Mouse (Mus musculus) hindbrain, embryonic 14.5 days (tissue): ENCODE data around the gene Uimc1. TPM values are rescaled to one million over a fixed set of nuclear protein-coding genes. Genes with fewer than 3 reads are reported as not detected.

Source experiments
- ATAC-seq: fragments of 200-750 bp; cut with Nextera tagmentation; 2 replicates; pipeline ENCODE4 v1.8.0; 2017; ENCODE audit warnings: moderate number of reproducible peaks, mild to moderate bottlenecking, moderate TSS enrichment, moderate library complexity; ENCODE audit not compliant: low FRiP score
- DNase-seq: peaks from one replicate; pipeline ENCODE4 v3.0.0-alpha.2; 2015; ENCODE audit warnings: low spot score
- H3K27ac ChIP-seq: fragments of 300-500 bp; sonication (generic); 2 replicates; pipeline ENCODE4 v1.5.1; 2014; ENCODE audit warnings: mild to moderate bottlenecking, moderate library complexity
- H3K27me3 ChIP-seq: fragments of 300-500 bp; sonication (generic); 2 replicates; pipeline ENCODE4 v1.6.1; 2014; ENCODE audit warnings: mild to moderate bottlenecking, low read length, mixed read lengths; ENCODE audit not compliant: control insufficient read depth, insufficient read depth
- H3K36me3 ChIP-seq: fragments of 300-500 bp; sonication (generic); replicated peaks from 2 replicates; pipeline ENCODE4 v1.6.1; 2014; ENCODE audit not compliant: control insufficient read depth, insufficient read depth
- H3K4me1 ChIP-seq: fragments of 300-500 bp; sonication (generic); replicated peaks from 2 replicates; pipeline ENCODE4 v1.6.1; 2014; ENCODE audit warnings: antibody characterized with exemption, low read length, mixed read lengths; ENCODE audit not compliant: control insufficient read depth, insufficient read depth
- H3K4me2 ChIP-seq: fragments of 300-500 bp; sonication (generic); replicated peaks from 2 replicates; pipeline ENCODE4 v1.6.1; 2014; ENCODE audit warnings: mild to moderate bottlenecking, moderate library complexity
- H3K4me3 ChIP-seq: fragments of 300-500 bp; sonication (generic); replicated peaks from 2 replicates; pipeline ENCODE4 v1.5.1; 2014; ENCODE audit warnings: mild to moderate bottlenecking, low read length
- H3K9ac ChIP-seq: fragments of 300-500 bp; sonication (generic); 2 replicates; pipeline ENCODE4 v1.6.1; 2014
- H3K9me3 ChIP-seq: fragments of 300-500 bp; sonication (generic); 2 replicates; pipeline ENCODE4 v1.6.1; 2016; ENCODE audit warnings: low read length; ENCODE audit not compliant: control insufficient read depth
- WGBS: fragments of 180-500 bp; shearing (Covaris S2); extraction: QIAGEN DNeasy Blood & Tissue Kit; methylation state at CpG from one replicate; pipeline ENCODE4 v1.1.7; 2014; 5-methylcytosine and 5-hydroxymethylcytosine counted together
- polyA plus RNA-seq: library from polyadenylated mRNA; unstranded; fragments of >200 nt; fragmentation: Nextera tagmentation; extraction: Ambion mirVana; gene quantifications from 2 replicates; pipeline ENCODE4 v1.2.1, GENCODE M21; 2014

Uimc1 gene
- polyA plus RNA-seq, 1 experiment from 2014 or later, result 21.5 TPM

- Histone ChIP-seq H3K36me3 (peaks cover 11% of the 10 kb centered on the region), H3K27me3 (peaks cover 7% of the 10 kb centered on the region; the same call in 1 of the 2 replicates), H3K27ac (no peak overlapping the region), H3K4me2 (no peak overlapping the region), H3K9me3 (no peaks in the 10 kb centered on the region), H3K4me1 (peaks cover 36% of the 10 kb centered on the region), H3K9ac (no peak overlapping the region), H3K4me3 (no peak overlapping the region)
- WGBS, result 75% methylated on average over 7 of the region's 7 CpGs
- DNase-seq, result no peak
- no peak for ATAC-seq
Measured at GRCm38 (mm10) chr13:54992215-54992614, 107.9 kb downstream of the Uimc1 start.

- peaks cover 7% of the 10 kb centered on the region; the same call in 1 of the 2 replicates for H3K36me3 ChIP-seq
- no peak overlapping the region for H3K9ac ChIP-seq
- no peak overlapping the region for H3K27ac ChIP-seq
- no peak for ATAC-seq
- 52% methylated on average over 7 of the region's 7 CpGs for WGBS
- H3K4me1 ChIP-seq, result peaks cover 20% of the 10 kb centered on the region
- H3K4me2 ChIP-seq, result no peak overlapping the region
- no peak for DNase-seq
- no peaks in the 10 kb centered on the region for H3K9me3 ChIP-seq
- 0 out of 2 replicates have a peak, but pooled peaks cover 5% of the 10 kb centered on the region for H3K27me3 ChIP-seq
- H3K4me3 ChIP-seq, result no peak overlapping the region
Measured at GRCm38 (mm10) chr13:54988181-54988760, 111.8 kb downstream of the Uimc1 start.

GRCm38 (mm10) chr13:54987405-54987804 lies 112.7 kb downstream of the Uimc1 start:
- H3K27me3 ChIP-seq, result peaks cover 6% of the 10 kb centered on the region; the same call in 1 of the 2 replicates
- no peak overlapping the region for H3K4me3 ChIP-seq
- H3K4me1 ChIP-seq, result peaks cover 20% of the 10 kb centered on the region
- 31% methylated on average over 9 of the region's 9 CpGs for WGBS
- peak overlapping the region; percentile 24; the same call in 1 of the 2 replicates for H3K9ac ChIP-seq
- no peaks in the 10 kb centered on the region for H3K9me3 ChIP-seq
- peaks cover 7% of the 10 kb centered on the region; the same call in 1 of the 2 replicates for H3K36me3 ChIP-seq
- ATAC-seq (peak; percentile 49; the same call in 1 of the 2 replicates), DNase-seq (no peak)
- H3K27ac ChIP-seq, result no peak overlapping the region
- no peak overlapping the region for H3K4me2 ChIP-seq

- H3K4me1 ChIP-seq, result peaks cover 40% of the 10 kb centered on the region
- no peak for DNase-seq
- no peak overlapping the region for H3K4me3 ChIP-seq
- no peak overlapping the region for H3K9ac ChIP-seq
- 78% methylated on average over 2 of the region's 2 CpGs for WGBS
- H3K9me3 ChIP-seq, result no peaks in the 10 kb centered on the region
- peaks cover 12% of the 10 kb centered on the region; the same call in 1 of the 2 replicates for H3K27me3 ChIP-seq
- no peak for ATAC-seq
- H3K4me2 ChIP-seq, result no peak overlapping the region
- no peaks in the 10 kb centered on the region for H3K36me3 ChIP-seq
- H3K27ac ChIP-seq, result no peak overlapping the region
Measured at GRCm38 (mm10) chr13:54983614-54984013, 116.5 kb downstream of the Uimc1 start.

GRCm38 (mm10) chr13:54983001-54983400 lies 117.1 kb downstream of the Uimc1 start:
- 80% methylated on average over 8 of the region's 8 CpGs for WGBS
- H3K4me3 ChIP-seq, result no peak overlapping the region
- no peaks in the 10 kb centered on the region for H3K9me3 ChIP-seq
- H3K27me3 ChIP-seq, result peaks cover 12% of the 10 kb centered on the region; the same call in 1 of the 2 replicates
- no peak for ATAC-seq
- H3K9ac ChIP-seq, result no peak overlapping the region
- no peaks in the 10 kb centered on the region for H3K36me3 ChIP-seq
- DNase-seq, result no peak
- H3K27ac ChIP-seq, result no peak overlapping the region
- peaks cover 41% of the 10 kb centered on the region for H3K4me1 ChIP-seq
- no peak overlapping the region for H3K4me2 ChIP-seq

- Histone ChIP-seq H3K27me3 (peaks cover 10% of the 10 kb centered on the region; the same call in 1 of the 2 replicates), H3K9me3 (no peaks in the 10 kb centered on the region), H3K36me3 (no peaks in the 10 kb centered on the region), H3K27ac (no peak overlapping the region), H3K9ac (no peak overlapping the region), H3K4me1 (peaks cover 38% of the 10 kb centered on the region), H3K4me3 (no peak overlapping the region), H3K4me2 (no peak overlapping the region)
- 68% methylated on average over 12 of the region's 12 CpGs for WGBS
- DNase-seq, result no peak
- ATAC-seq, result 0 out of 2 replicates have a peak, but pooled peaks have one; percentile 19
Measured at GRCm38 (mm10) chr13:54980957-54981356, 119.1 kb downstream of the Uimc1 start.

- Histone ChIP-seq H3K9ac (no peak overlapping the region), H3K36me3 (no peaks in the 10 kb centered on the region), H3K27ac (no peak overlapping the region), H3K9me3 (no peaks in the 10 kb centered on the region), H3K4me1 (peaks cover 45% of the 10 kb centered on the region), H3K4me2 (no peak overlapping the region), H3K27me3 (peaks cover 6% of the 10 kb centered on the region; the same call in 1 of the 2 replicates), H3K4me3 (no peak overlapping the region)
- WGBS, result 32% methylated on average over 8 of the region's 8 CpGs
- DNase-seq (no peak), ATAC-seq (no peak)
Measured at GRCm38 (mm10) chr13:54978804-54979203, 121.3 kb downstream of the Uimc1 start.

Other genes with a start within 250 kb of the Uimc1 start
- gene Unc5a, start 150.9 kb downstream of the Uimc1 start, polyA plus RNA-seq, result 15.3 and 16.9 TPM in 2 replicates
- gene Hk3, start 78.9 kb downstream of the Uimc1 start, polyA plus RNA-seq, result 0.70 and 0.83 TPM in 2 replicates
- 30.9 and 33.4 TPM in 2 replicates for gene Zfp346, start 5.0 kb upstream of the Uimc1 start, polyA plus RNA-seq
- gene Gm17617, start 33.2 kb upstream of the Uimc1 start, polyA plus RNA-seq, result not detected in 2 replicates
- gene Fgfr4, start 52.3 kb upstream of the Uimc1 start, polyA plus RNA-seq, result 0.92 and 1.7 TPM in 2 replicates
- 53.9 and 70.7 TPM in 2 replicates for gene Nsd1, start 109.5 kb upstream of the Uimc1 start, polyA plus RNA-seq
- 347 and 348 TPM in 2 replicates for gene Prelid1, start 220.2 kb upstream of the Uimc1 start, polyA plus RNA-seq
- gene Rab24, start 221.6 kb upstream of the Uimc1 start, polyA plus RNA-seq, result 92.6 and 95.8 TPM in 2 replicates
- 8.4 and 8.7 TPM in 2 replicates for gene Mxd3, start 229.5 kb upstream of the Uimc1 start, polyA plus RNA-seq